Mouse (Mus musculus): ENCODE results near the gene 1700001C19Rik. TPM values are rescaled to one million over a fixed set of nuclear protein-coding genes. Genes with fewer than 3 reads are reported as not detected.

1700001C19Rik gene
- not detected for polyA plus RNA-seq (2017; shearing (Covaris generic))

GRCm38 (mm10) chr17:47436907-47437547 is at the start of gene 1700001C19Rik:
TSS of gene 1700001C19Rik (minus strand) at chr17:47437376.

GRCm38 (mm10) chr17:47436156-47436906 is 845 bp downstream of the 1700001C19Rik start, which contains the start of gene AI661453:
TSS of gene AI661453 (plus strand) at chr17:47436615.

GRCm38 (mm10) chr17:47400451-47400850 is 36.7 kb downstream of the 1700001C19Rik start, which contains the start of gene Guca1a:
TSS of gene Guca1a (minus strand) at chr17:47400584.

GRCm38 (mm10) chr17:47385145-47385544 is 52.0 kb downstream of the 1700001C19Rik start, which contains the start of gene Guca1b:
TSS of gene Guca1b (plus strand) at chr17:47385393.

GRCm38 (mm10) chr17:47368401-47369086 is 68.6 kb downstream of the 1700001C19Rik start, which contains the start of gene Mrps10:
TSS of gene Mrps10 (plus strand) at chr17:47368887.

Other genes starting within 250 kb of the 1700001C19Rik start
- gene Mrps10, start 68.5 kb downstream of the 1700001C19Rik start, polyA plus RNA-seq (2017; shearing (Covaris generic)): 51.5 TPM
- 2.2 TPM for gene Guca1b, start 52.0 kb downstream of the 1700001C19Rik start, polyA plus RNA-seq (2017; shearing (Covaris generic))
- gene Guca1a, start 36.8 kb downstream of the 1700001C19Rik start, polyA plus RNA-seq (2017; shearing (Covaris generic)): not detected
- gene AI661453, start 761 bp downstream of the 1700001C19Rik start, polyA plus RNA-seq (2017; shearing (Covaris generic)): not detected
- 60.2 TPM for gene Taf8, start 64.9 kb upstream of the 1700001C19Rik start, polyA plus RNA-seq (2017; shearing (Covaris generic))
- 261 TPM for gene Ccnd3, start 67.7 kb upstream of the 1700001C19Rik start, polyA plus RNA-seq (2017; shearing (Covaris generic))
- gene Bysl, start 174.1 kb upstream of the 1700001C19Rik start, polyA plus RNA-seq (2017; shearing (Covaris generic)): 19.5 TPM
- gene Med20, start 174.2 kb upstream of the 1700001C19Rik start, polyA plus RNA-seq (2017; shearing (Covaris generic)): 45.5 TPM
- 0.29 TPM for gene Gm20517, start 174.2 kb upstream of the 1700001C19Rik start, polyA plus RNA-seq (2017; shearing (Covaris generic))
- gene Usp49, start 193.3 kb upstream of the 1700001C19Rik start, polyA plus RNA-seq (2017; shearing (Covaris generic)): 0.61 TPM

Data from CD4-positive, CD25-positive, alpha-beta regulatory T cell, adult 9 weeks (primary cell).